ENCODE assay signal across 12 mouse cellular contexts in the genomic region with DNA sequence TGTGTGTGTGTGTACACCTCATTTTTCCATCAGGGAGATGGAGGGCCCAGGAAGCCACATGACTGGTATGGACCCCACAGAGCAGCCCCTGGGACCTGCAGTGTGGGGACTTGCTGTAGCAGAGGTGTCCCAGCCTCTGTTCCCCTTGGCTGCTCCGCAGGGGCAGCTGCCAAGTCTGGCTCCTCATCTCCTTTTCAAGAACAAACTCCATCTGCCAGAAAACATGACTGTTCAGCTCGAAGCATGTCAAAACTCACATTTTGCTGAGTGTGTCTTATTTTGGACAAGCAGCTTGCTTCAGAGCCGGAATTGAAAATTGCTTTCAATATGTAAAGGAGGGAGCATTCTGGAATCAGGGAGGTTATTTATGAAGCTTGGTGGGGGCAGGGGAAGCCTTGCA.
DNase-seq lines count a peak whose midpoint lies in the region; ATAC-seq and TF ChIP-seq lines count a peak whose summit lies in the region.
"Had no signal": no experiment of that assay in that cellular context is flagged by ENCODE, and none has a peak within 500 bp of the region (broad histone marks: within the 10 kb centered on the region; RNA-seq: fewer than 3 reads in every experiment).

No protein-coding gene starts in this region.

- H3K36me3 ChIP-seq in forebrain, embryonic 14.5 days (ENCODE audit: control insufficient read depth, insufficient read depth, low read length), result no peaks in the 10 kb centered on the region
- H3K36me3 ChIP-seq in midbrain, embryonic 16.5 days (ENCODE audit: control insufficient read depth, insufficient read depth, low read length), result no peaks in the 10 kb centered on the region
- H3K36me3 ChIP-seq: heart, embryonic 12.5 days had no signal

- peak; percentile 25 for DNase-seq in kidney, postnatal 14 days
- DNase-seq in kidney, adult 11 months, result no peak
- peak; percentile 85 for DNase-seq in forebrain, embryonic 14.5 days (ENCODE audit: low spot score)
- peak; percentile 46 to 57 for DNase-seq in layer of hippocampus, adult 2 months (ENCODE audit: low spot score in 2 of 2)
- DNase-seq in gastrocnemius, postnatal 36 days, result no peak
- no peak for DNase-seq in heart, adult 8-10 months (ENCODE audit: low spot score)
- DNase-seq: adrenal gland, adult 8-10 months; kidney, adult 9 months; thymus, adult 2 months had no signal

- H3K27ac ChIP-seq in forebrain, embryonic 14.5 days (ENCODE audit: low read depth, low read length), result peak overlapping the region; percentile 82
- peak overlapping the region; percentile 72; the same call in 1 of the 2 replicates for H3K27ac ChIP-seq in layer of hippocampus, adult 2 months
- peak overlapping the region; percentile 60 for H3K27ac ChIP-seq in midbrain, embryonic 16.5 days (ENCODE audit: low read length)
- H3K27ac ChIP-seq: macrophage had no signal

- no peak overlapping the region for H3K4me3 ChIP-seq in forebrain, embryonic 14.5 days (ENCODE audit: low read depth, low read length)
- H3K4me3 ChIP-seq in layer of hippocampus, adult 2 months, result no peak overlapping the region; the same call in 1 of the 2 replicates
- no peak overlapping the region for H3K4me3 ChIP-seq in midbrain, embryonic 16.5 days (ENCODE audit: low read depth, low read length)
- H3K4me3 ChIP-seq: heart, embryonic 12.5 days had no signal

- 32% methylated on average over 3 of the region's 3 CpGs for WGBS in forebrain, embryonic 14.5 days
- 37% methylated on average over 3 of the region's 3 CpGs for WGBS in midbrain, embryonic 16.5 days

- intact Hi-C loops in gastrocnemius, postnatal 36 days (cut with DNase I), result no loop called here

- H3K4me1 ChIP-seq in forebrain, embryonic 14.5 days (ENCODE audit: control insufficient read depth, insufficient read depth, low read length), result peaks cover 16% of the 10 kb centered on the region
- peaks cover 16% of the 10 kb centered on the region for H3K4me1 ChIP-seq in midbrain, embryonic 16.5 days (ENCODE audit: control insufficient read depth, insufficient read depth, low read length)

- peak overlapping the region; percentile 5 for H3K9ac ChIP-seq in forebrain, embryonic 14.5 days (ENCODE audit: low read length)
- no peak overlapping the region for H3K9ac ChIP-seq in midbrain, embryonic 16.5 days (ENCODE audit: low read depth, low read length)
- H3K9ac ChIP-seq: heart, embryonic 12.5 days had no signal

- H3K4me2 ChIP-seq in forebrain, embryonic 14.5 days (ENCODE audit: low read length), result 0 out of 2 replicates have a peak overlapping the region, but pooled peaks have one; percentile 2
- H3K4me2 ChIP-seq in midbrain, embryonic 16.5 days (ENCODE audit: low read length), result no peak overlapping the region
- H3K4me2 ChIP-seq: heart, embryonic 12.5 days had no signal

- ATAC-seq in forebrain, embryonic 14.5 days, result peak; percentile 82
- ATAC-seq in midbrain, embryonic 16.5 days, result peak; percentile 64; the same call in 1 of the 2 replicates

- no peaks in the 10 kb centered on the region for H3K9me3 ChIP-seq in forebrain, embryonic 14.5 days (replicated peaks; ENCODE audit: control insufficient read depth, low read length)
- H3K9me3 ChIP-seq in midbrain, embryonic 16.5 days (replicated peaks; ENCODE audit: control insufficient read depth, low read length, poor library complexity, severe bottlenecking), result no peaks in the 10 kb centered on the region
- H3K9me3 ChIP-seq: heart, embryonic 12.5 days had no signal

- TF ChIP-seq CTCF in layer of hippocampus, adult 2 months (conservative IDR thresholded peaks at IDR 0.05), result no peak

- no peaks in the 10 kb centered on the region for H3K27me3 ChIP-seq in forebrain, embryonic 14.5 days (replicated peaks; ENCODE audit: control insufficient read depth, insufficient read depth, low read length)
- H3K27me3 ChIP-seq in midbrain, embryonic 16.5 days (ENCODE audit: control insufficient read depth, insufficient read depth, low read depth, low read length), result no peaks in the 10 kb centered on the region
- H3K27me3 ChIP-seq: heart, embryonic 12.5 days had no signal

Comparison
In these comparisons a context has a peak if more than half of its experiments do, and no peak if none do; other contexts are left out.
1. DNase-seq: peak in kidney, postnatal 14 days (single experiment), forebrain, embryonic 14.5 days (single experiment) and layer of hippocampus, adult 2 months (2 of 2); none in kidney, adult 11 months (single experiment), gastrocnemius, postnatal 36 days (0 of 2) and heart, adult 8-10 months (single experiment).
2. Peak in every context shown above with its lines, with median percentiles within 50 percentile points of each other: H3K27ac ChIP-seq.